Mouse (Mus musculus): ENCODE data around the gene 1700013H16Rik. TPM values are rescaled to one million over a fixed set of nuclear protein-coding genes. Genes with fewer than 3 reads are reported as not detected.

The 1700013H16Rik gene
- polyA plus RNA-seq, 1 experiment from 2014 or later = not detected

DNA sequence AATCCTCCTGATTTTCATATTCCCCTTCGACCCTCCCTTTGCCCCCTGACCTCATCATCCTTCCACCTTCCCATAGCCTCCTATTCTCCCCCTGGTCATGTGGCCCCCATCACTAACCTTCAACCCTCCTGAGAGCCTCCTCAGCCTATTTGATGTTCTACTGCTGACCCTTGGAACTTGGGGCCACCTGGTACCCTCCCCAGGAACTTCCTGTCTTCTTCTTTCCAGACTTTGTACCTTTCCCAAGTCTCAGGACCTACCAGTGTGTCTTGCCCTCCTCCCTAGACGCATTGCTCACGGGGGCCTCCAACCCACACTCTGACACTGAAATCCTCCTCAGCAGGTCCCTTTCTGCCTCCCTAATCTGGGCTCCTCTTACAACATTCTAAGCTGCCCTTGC lies 55.0 kb downstream of the 1700013H16Rik start:
- Histone ChIP-seq H3K27ac (ENCODE audit: low read length) (no peak overlapping the region), H3K9ac (ENCODE audit: low read depth, low read length) (no peak overlapping the region), H3K27me3 (replicated peaks; ENCODE audit: control insufficient read depth, insufficient read depth, low read length) (no peaks in the 10 kb centered on the region), H3K4me3 (ENCODE audit: low read length) (no peak overlapping the region), H3K4me1 (ENCODE audit: control insufficient read depth, insufficient read depth, low read length) (no peaks in the 10 kb centered on the region), H3K9me3 (ENCODE audit: control insufficient read depth, low read length) (no peaks in the 10 kb centered on the region), H3K36me3 (ENCODE audit: control insufficient read depth, insufficient read depth, low read length) (no peaks in the 10 kb centered on the region), H3K4me2 (ENCODE audit: low read depth, low read length) (no peak overlapping the region)
- ATAC-seq = no peak
- 69% methylated on average over 3 of the region's 3 CpGs for WGBS

GRCm38 (mm10) chrX:53699225-53699624 lies 58.4 kb downstream of the 1700013H16Rik start:
- Histone ChIP-seq H3K27ac (ENCODE audit: low read length) (no peak overlapping the region), H3K4me2 (ENCODE audit: low read depth, low read length) (no peak overlapping the region), H3K4me1 (ENCODE audit: control insufficient read depth, insufficient read depth, low read length) (no peaks in the 10 kb centered on the region), H3K36me3 (ENCODE audit: control insufficient read depth, insufficient read depth, low read length) (no peaks in the 10 kb centered on the region), H3K4me3 (ENCODE audit: low read length) (no peak overlapping the region), H3K27me3 (replicated peaks; ENCODE audit: control insufficient read depth, insufficient read depth, low read length) (no peaks in the 10 kb centered on the region), H3K9ac (ENCODE audit: low read depth, low read length) (no peak overlapping the region), H3K9me3 (ENCODE audit: control insufficient read depth, low read length) (no peaks in the 10 kb centered on the region)
- no peak for ATAC-seq
- WGBS = 87% methylated on average over 2 of the region's 2 CpGs

GRCm38 (mm10) chrX:53694008-53694777 lies 63.4 kb downstream of the 1700013H16Rik start:
- no peak overlapping the region for H3K4me2 ChIP-seq (ENCODE audit: low read depth, low read length)
- H3K9ac ChIP-seq (ENCODE audit: low read depth, low read length) = no peak overlapping the region
- no peaks in the 10 kb centered on the region for H3K36me3 ChIP-seq (ENCODE audit: control insufficient read depth, insufficient read depth, low read length)
- no peaks in the 10 kb centered on the region for H3K4me1 ChIP-seq (ENCODE audit: control insufficient read depth, insufficient read depth, low read length)
- no peaks in the 10 kb centered on the region for H3K9me3 ChIP-seq (ENCODE audit: control insufficient read depth, low read length)
- no peaks in the 10 kb centered on the region for H3K27me3 ChIP-seq (replicated peaks; ENCODE audit: control insufficient read depth, insufficient read depth, low read length)
- H3K27ac ChIP-seq (ENCODE audit: low read length) = no peak overlapping the region
- WGBS = 79% methylated on average over 9 of the region's 9 CpGs
- peak; percentile 63 for ATAC-seq
- H3K4me3 ChIP-seq (ENCODE audit: low read length) = no peak overlapping the region

DNA sequence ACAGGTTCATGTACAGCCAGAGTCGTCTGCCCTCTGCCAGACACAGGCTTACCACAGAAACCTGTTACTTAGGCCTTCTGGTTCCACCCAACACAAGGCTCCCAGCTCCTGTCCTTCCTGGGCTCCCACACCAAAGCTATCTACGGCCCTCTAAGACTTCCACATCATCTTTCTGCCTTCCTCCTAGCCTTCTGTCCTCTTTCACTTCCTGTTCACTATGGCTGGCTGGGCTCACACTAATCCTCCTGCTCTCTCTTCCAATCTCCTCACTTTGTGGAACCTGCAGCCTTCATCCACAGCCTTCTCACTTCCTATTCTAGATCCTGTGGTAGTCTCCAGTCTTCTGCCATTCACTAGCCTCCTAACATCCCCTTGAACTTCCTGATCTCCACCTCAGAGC lies 64.5 kb downstream of the 1700013H16Rik start:
- H3K9me3 ChIP-seq (ENCODE audit: control insufficient read depth, low read length) = no peaks in the 10 kb centered on the region
- no peak overlapping the region for H3K4me2 ChIP-seq (ENCODE audit: low read depth, low read length)
- ATAC-seq = no peak
- no peak overlapping the region for H3K27ac ChIP-seq (ENCODE audit: low read length)
- WGBS = 76% methylated on average over 2 of the region's 2 CpGs
- no peak overlapping the region for H3K4me3 ChIP-seq (ENCODE audit: low read length)
- H3K9ac ChIP-seq (ENCODE audit: low read depth, low read length) = no peak overlapping the region
- H3K27me3 ChIP-seq (replicated peaks; ENCODE audit: control insufficient read depth, insufficient read depth, low read length) = no peaks in the 10 kb centered on the region
- H3K36me3 ChIP-seq (ENCODE audit: control insufficient read depth, insufficient read depth, low read length) = no peaks in the 10 kb centered on the region
- H3K4me1 ChIP-seq (ENCODE audit: control insufficient read depth, insufficient read depth, low read length) = no peaks in the 10 kb centered on the region

Other genes starting within 250 kb of the 1700013H16Rik start
- gene Rtl8c, start 149.8 kb downstream of the 1700013H16Rik start, polyA plus RNA-seq (2015; fragmentation: Nextera tagmentation; extraction: Ambion mirVana) = 26.2 and 30.7 TPM in 2 replicates
- gene Gm14597, start 148.9 kb downstream of the 1700013H16Rik start, polyA plus RNA-seq (2015; fragmentation: Nextera tagmentation; extraction: Ambion mirVana) = not detected in 2 replicates
- 43.8 and 44.8 TPM in 2 replicates for gene Rtl8a, start 114.1 kb downstream of the 1700013H16Rik start, polyA plus RNA-seq (2015; fragmentation: Nextera tagmentation; extraction: Ambion mirVana)
- 35.4 TPM in 2 replicates for gene Rtl8b, start 87.4 kb downstream of the 1700013H16Rik start, polyA plus RNA-seq (2015; fragmentation: Nextera tagmentation; extraction: Ambion mirVana)
- gene 4930502E18Rik, start 33.0 kb downstream of the 1700013H16Rik start, polyA plus RNA-seq (2015; fragmentation: Nextera tagmentation; extraction: Ambion mirVana) = 0.12 TPM in 1 of 2 replicates, not detected in the other
- gene Zfp36l3, start 18.6 kb upstream of the 1700013H16Rik start, polyA plus RNA-seq (2015; fragmentation: Nextera tagmentation; extraction: Ambion mirVana) = not detected in 2 replicates
- gene Xlr, start 39.9 kb upstream of the 1700013H16Rik start, polyA plus RNA-seq (2015; fragmentation: Nextera tagmentation; extraction: Ambion mirVana) = 1.6 and 2.2 TPM in 2 replicates